Mouse (Mus musculus) hindbrain, embryonic 16.5 days (tissue): ENCODE data around the gene Pbx2. TPM values are rescaled to one million over a fixed set of nuclear protein-coding genes. Genes with fewer than 3 reads are reported as not detected.

ENCODE experiments used
- ATAC-seq: fragments of 200-750 bp; cut with Nextera tagmentation; 2 replicates; pipeline ENCODE4 v1.8.0; 2017; ENCODE audit warnings: moderate TSS enrichment, moderate library complexity
- H3K27ac ChIP-seq: fragments of 300-500 bp; sonication (generic); 2 replicates; pipeline ENCODE4 v1.5.1; 2014; ENCODE audit warnings: low read depth, mild to moderate bottlenecking, control low read depth, low read length, moderate library complexity
- H3K27me3 ChIP-seq: fragments of 300-500 bp; sonication (generic); replicated peaks from 2 replicates; pipeline ENCODE4 v1.6.1; 2014; ENCODE audit warnings: low read length; ENCODE audit not compliant: control insufficient read depth, insufficient read depth
- H3K36me3 ChIP-seq: fragments of 300-500 bp; sonication (generic); 2 replicates; pipeline ENCODE4 v1.6.1; 2014; ENCODE audit warnings: mild to moderate bottlenecking, low read length, moderate library complexity, mixed read lengths; ENCODE audit not compliant: control insufficient read depth, insufficient read depth
- H3K4me1 ChIP-seq: fragments of 300-500 bp; sonication (generic); 2 replicates; pipeline ENCODE4 v1.6.1; 2014; ENCODE audit warnings: low read depth, low read length; ENCODE audit not compliant: control insufficient read depth, insufficient read depth
- H3K4me2 ChIP-seq: fragments of 300-500 bp; sonication (generic); 2 replicates; pipeline ENCODE4 v1.6.1; 2014; ENCODE audit warnings: mild to moderate bottlenecking, low read length, control low read depth, moderate library complexity
- H3K4me3 ChIP-seq: fragments of 300-500 bp; sonication (generic); 2 replicates; pipeline ENCODE4 v1.5.1; 2014; ENCODE audit warnings: mild to moderate bottlenecking, low read length, control low read depth, moderate library complexity
- H3K9ac ChIP-seq: fragments of 300-500 bp; sonication (generic); 2 replicates; pipeline ENCODE4 v1.6.1; 2014; ENCODE audit warnings: low read depth, mild to moderate bottlenecking, control low read depth, low read length, moderate library complexity
- H3K9me3 ChIP-seq: fragments of 300-500 bp; sonication (generic); 2 replicates; pipeline ENCODE4 v1.6.1; 2014; ENCODE audit warnings: mild to moderate bottlenecking, low read length, moderate library complexity; ENCODE audit not compliant: control insufficient read depth
- WGBS: fragments of 180-500 bp; shearing (Covaris S2); extraction: QIAGEN DNeasy Blood & Tissue Kit; methylation state at CpG from one replicate; pipeline ENCODE4 v1.1.7; 2014; 5-methylcytosine and 5-hydroxymethylcytosine counted together
- polyA plus RNA-seq: library from polyadenylated mRNA; unstranded; fragments of >200 nt; fragmentation: Nextera tagmentation; extraction: Ambion mirVana; gene quantifications from 2 replicates; pipeline ENCODE4 v1.2.1, GENCODE M21; 2015

Pbx2 gene
- polyA plus RNA-seq, 1 experiment from 2014 or later = 7.3 TPM

DNA sequence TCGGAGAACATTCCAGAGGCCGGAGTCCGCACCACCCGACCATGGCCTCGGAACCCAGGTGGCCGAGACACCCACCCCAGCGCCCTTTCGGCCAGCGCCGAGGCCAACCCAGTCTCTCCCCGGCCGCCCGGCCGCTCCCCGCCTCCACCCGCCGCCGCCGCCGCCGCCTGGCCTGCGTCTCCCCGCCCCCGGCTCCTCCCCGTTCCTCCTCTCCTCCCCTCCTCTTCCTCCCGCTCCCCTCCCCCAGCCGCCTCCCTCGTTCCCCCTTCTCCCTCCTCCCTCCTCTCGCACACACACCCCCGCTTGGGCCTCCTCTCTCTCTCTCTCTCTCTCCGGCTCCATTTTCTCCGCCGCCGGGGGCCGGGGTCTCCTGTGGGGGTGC lies 919 bp downstream of the Pbx2 start:
- Histone ChIP-seq H3K4me3 (peak overlapping the region; percentile 89), H3K9ac (peak overlapping the region; percentile 98), H3K4me1 (peaks cover 30% of the 10 kb centered on the region), H3K27ac (peak overlapping the region; percentile 99), H3K27me3 (no peaks in the 10 kb centered on the region), H3K36me3 (peaks cover 5% of the 10 kb centered on the region), H3K4me2 (peak overlapping the region; percentile 69), H3K9me3 (no peaks in the 10 kb centered on the region)
- ATAC-seq = peak; percentile 26; the same call in 1 of the 2 replicates
- under 1% methylated on average over 23 of the region's 35 CpGs for WGBS

DNA sequence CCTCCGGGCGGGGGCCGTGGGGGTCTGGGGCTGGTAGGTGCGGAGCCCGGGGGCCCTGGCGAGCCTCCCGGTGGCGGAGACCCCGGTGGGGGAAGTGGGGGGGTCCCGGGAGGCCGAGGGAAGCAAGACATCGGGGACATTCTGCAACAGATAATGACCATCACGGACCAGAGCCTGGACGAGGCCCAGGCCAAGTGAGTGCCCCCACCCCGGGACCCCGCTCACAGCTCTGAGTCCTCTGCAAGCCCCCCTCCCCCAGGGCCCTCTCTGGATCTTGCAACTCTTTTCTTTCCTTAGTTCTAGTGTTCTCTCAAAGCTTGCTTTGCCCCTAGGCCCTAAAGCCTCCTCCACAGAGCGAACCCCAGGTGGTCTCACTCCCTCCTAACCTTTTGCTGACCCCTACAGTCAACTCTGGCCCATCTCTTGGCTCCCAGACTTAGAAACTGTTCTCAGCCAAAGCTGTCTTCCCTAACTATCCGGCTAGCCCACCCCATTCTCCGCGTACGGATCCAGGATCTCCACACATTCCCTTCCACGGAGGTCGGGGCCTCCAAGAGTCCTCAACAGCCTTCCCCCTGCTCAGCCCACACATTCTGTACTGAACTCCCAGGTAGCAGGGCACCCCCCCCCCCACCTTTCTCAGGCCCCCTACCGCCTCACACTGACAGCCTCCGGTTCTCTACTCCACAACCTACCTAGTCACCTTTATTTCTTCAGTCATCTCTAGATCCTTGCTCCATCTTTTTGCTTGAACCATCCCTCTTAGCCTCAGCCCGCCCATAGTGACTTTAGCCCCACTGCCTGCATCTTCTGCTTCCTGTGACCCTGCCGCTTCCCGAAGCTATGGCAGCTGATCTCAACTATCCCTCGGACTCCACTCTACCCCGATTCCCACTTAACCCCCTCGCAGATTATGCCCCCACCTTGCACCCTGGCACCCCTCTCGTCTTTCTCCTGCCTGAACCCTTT lies 1.8 kb downstream of the Pbx2 start:
- 2% methylated on average over 29 of the region's 32 CpGs for WGBS
- Histone ChIP-seq H3K9ac (peak overlapping the region; percentile 98), H3K36me3 (peaks cover 5% of the 10 kb centered on the region), H3K4me2 (peak overlapping the region; percentile 69), H3K9me3 (no peaks in the 10 kb centered on the region), H3K4me1 (peaks cover 30% of the 10 kb centered on the region), H3K27ac (peak overlapping the region; percentile 99), H3K27me3 (no peaks in the 10 kb centered on the region), H3K4me3 (peak overlapping the region; percentile 89)
- peak; percentile 32 for ATAC-seq

DNA sequence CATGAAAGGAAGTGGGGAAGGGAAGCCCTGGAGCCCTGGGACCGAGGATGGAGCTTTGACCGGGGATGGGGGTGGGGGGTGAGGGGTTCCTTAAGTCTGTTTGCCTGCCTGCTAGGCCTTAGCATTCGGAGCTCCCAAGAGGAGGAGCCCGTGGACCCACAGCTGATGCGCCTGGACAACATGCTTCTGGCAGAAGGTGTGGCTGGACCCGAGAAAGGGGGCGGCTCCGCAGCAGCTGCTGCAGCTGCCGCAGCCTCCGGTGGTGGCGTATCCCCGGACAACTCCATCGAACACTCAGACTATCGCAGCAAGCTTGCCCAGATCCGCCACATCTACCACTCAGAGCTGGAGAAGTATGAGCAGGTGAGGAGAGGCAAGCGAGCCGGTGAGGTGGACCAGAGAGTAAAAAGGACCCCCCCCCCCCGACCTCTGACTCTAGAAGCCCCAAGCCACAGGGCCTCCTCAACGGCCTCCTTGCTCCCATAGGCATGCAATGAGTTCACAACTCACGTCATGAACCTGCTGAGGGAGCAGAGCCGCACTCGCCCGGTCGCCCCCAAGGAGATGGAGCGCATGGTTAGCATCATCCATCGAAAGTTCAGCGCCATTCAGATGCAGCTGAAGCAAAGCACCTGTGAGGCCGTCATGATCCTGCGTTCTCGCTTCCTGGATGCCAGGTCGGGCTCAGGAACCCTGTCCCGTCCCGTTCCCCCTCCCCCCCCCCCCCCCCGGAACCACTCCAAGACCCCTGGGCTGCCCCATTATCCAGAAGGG lies 2.9 kb downstream of the Pbx2 start:
- ATAC-seq = 0 out of 2 replicates have a peak, but pooled peaks have one; percentile 1
- H3K27me3 ChIP-seq = no peaks in the 10 kb centered on the region
- 42% methylated on average over 31 of the region's 34 CpGs for WGBS
- H3K9me3 ChIP-seq = no peaks in the 10 kb centered on the region
- H3K4me3 ChIP-seq = peak overlapping the region; percentile 89
- H3K9ac ChIP-seq = peak overlapping the region; percentile 98
- H3K4me2 ChIP-seq = peak overlapping the region; percentile 69
- peaks cover 5% of the 10 kb centered on the region for H3K36me3 ChIP-seq
- peak overlapping the region; percentile 99 for H3K27ac ChIP-seq
- H3K4me1 ChIP-seq = peaks cover 25% of the 10 kb centered on the region

DNA sequence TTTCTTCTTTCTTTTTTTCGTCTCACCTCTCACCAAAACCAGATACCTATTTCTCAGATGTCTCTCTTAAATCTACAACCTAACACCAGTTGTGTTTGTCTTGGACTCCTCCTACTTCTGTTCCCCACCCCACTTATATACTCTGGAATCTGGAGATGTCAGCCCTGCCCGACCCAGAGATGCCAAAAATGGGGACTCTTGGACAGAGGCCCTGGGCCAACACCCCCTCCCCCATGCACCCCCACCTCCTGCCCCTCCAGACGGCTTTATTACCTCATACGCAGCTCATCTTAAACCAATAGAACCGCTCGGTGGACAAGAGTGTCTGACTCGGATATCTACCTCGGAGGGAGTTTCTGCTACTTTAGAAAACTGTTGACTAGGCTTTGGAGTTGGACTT lies 5.0 kb downstream of the Pbx2 start:
- H3K4me2 ChIP-seq = no peak overlapping the region
- ATAC-seq = no peak
- WGBS = 82% methylated on average over 8 of the region's 8 CpGs

DNA sequence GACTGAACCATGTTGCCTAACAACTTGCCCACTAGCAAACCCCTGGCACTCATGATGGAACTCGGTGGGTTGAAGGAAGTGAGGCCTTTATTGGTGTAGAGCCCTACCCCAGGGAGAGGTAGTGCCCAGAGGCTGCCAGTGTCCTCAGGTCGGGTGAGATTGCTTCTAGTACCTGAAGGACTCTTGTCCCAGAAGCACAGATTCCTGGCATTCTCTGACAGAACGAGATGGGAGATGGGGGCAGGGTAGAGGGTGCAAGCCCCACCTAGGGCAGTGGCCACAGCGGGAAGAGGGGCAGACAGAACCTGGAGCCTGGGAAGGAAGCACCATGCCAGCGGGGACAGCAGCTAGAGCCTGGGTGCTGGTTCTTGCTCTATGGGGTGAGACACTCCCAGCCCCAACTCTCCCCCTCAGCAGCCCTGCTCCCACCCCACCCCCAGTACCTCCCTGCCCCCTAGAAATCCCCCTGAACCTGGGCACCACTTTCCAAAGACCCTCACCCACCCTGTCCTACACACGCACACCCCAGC lies 6.6 kb downstream of the Pbx2 start, which contains the start of gene Ager:
Ager (plus strand) TSS at position 297 of the 530 bp plus-strand sequence.
- peaks cover 12% of the 10 kb centered on the region for H3K36me3 ChIP-seq
- WGBS = 22% methylated on average over 6 of the region's 6 CpGs
- no peak within 1 kb of the TSS for H3K4me2 ChIP-seq
- ATAC-seq = no peak
- H3K4me1 ChIP-seq = peaks cover 20% of the 10 kb centered on the region
- H3K27me3 ChIP-seq = no peaks in the 10 kb centered on the region
- no peak within 1 kb of the TSS; the same call in 1 of the 2 replicates for H3K9ac ChIP-seq
- H3K4me3 ChIP-seq = no peak within 1 kb of the TSS
- H3K27ac ChIP-seq = no peak within 1 kb of the TSS
- no peaks in the 10 kb centered on the region for H3K9me3 ChIP-seq

More for the DNA sequence above, 5.0 kb downstream of the Pbx2 start:
- Histone ChIP-seq H3K36me3 (peaks cover 12% of the 10 kb centered on the region), H3K9me3 (no peaks in the 10 kb centered on the region), H3K27me3 (no peaks in the 10 kb centered on the region), H3K9ac (no peak overlapping the region), H3K4me1 (peaks cover 18% of the 10 kb centered on the region), H3K27ac (no peak overlapping the region), H3K4me3 (no peak overlapping the region)

DNA sequence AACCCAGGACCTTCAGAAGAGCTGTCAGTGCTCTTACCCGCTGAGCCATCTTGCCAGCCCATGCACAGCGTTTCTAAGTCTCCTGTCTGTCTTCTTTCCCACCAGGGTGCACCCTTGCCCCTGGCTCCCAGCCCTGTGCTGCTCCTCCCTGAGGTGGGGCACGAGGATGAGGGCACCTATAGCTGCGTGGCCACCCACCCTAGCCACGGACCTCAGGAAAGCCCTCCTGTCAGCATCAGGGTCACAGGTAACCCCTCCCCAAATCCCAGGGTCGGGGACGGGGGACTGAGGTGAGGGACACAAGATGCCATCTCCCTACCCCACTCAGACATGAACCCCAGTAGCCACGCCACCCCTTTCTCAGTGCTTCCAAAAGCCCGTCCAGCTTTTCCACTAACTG lies 8.8 kb downstream of the Pbx2 start:
- Histone ChIP-seq H3K9ac (no peak overlapping the region), H3K27ac (no peak overlapping the region), H3K27me3 (no peaks in the 10 kb centered on the region), H3K9me3 (no peaks in the 10 kb centered on the region), H3K4me2 (no peak overlapping the region), H3K4me1 (peaks cover 13% of the 10 kb centered on the region), H3K4me3 (no peak overlapping the region), H3K36me3 (peaks cover 12% of the 10 kb centered on the region)
- ATAC-seq = no peak
- 77% methylated on average over 9 of the region's 9 CpGs for WGBS

DNA sequence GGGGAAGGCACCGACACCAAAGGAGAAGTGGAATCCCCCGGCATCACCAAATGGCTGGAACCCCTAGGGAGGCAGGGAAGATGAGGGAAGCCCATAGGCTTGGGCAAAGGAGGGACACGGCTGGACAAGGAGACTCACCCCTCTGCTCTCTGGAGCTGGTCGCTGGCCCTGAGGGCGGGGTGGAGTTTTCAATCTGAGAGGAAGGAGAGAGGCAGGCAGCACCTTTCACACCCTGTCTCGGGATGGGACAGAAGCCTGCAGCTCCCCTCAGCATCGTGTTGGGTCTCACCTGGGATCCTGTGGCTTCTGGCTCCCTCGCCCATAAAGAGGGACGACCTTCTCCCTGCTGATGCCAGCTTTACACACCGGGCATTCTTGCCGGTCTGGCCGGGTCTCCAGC lies 10.7 kb downstream of the Pbx2 start:
- Histone ChIP-seq H3K27me3 (no peaks in the 10 kb centered on the region), H3K4me1 (peaks cover 20% of the 10 kb centered on the region), H3K9ac (peak overlapping the region; percentile 19; the same call in 1 of the 2 replicates), H3K4me2 (no peak overlapping the region), H3K9me3 (no peaks in the 10 kb centered on the region), H3K27ac (no peak overlapping the region), H3K4me3 (0 out of 2 replicates have a peak overlapping the region, but pooled peaks have one; percentile 65), H3K36me3 (peaks cover 7% of the 10 kb centered on the region)
- 89% methylated on average over 12 of the region's 12 CpGs for WGBS
- no peak for ATAC-seq

DNA sequence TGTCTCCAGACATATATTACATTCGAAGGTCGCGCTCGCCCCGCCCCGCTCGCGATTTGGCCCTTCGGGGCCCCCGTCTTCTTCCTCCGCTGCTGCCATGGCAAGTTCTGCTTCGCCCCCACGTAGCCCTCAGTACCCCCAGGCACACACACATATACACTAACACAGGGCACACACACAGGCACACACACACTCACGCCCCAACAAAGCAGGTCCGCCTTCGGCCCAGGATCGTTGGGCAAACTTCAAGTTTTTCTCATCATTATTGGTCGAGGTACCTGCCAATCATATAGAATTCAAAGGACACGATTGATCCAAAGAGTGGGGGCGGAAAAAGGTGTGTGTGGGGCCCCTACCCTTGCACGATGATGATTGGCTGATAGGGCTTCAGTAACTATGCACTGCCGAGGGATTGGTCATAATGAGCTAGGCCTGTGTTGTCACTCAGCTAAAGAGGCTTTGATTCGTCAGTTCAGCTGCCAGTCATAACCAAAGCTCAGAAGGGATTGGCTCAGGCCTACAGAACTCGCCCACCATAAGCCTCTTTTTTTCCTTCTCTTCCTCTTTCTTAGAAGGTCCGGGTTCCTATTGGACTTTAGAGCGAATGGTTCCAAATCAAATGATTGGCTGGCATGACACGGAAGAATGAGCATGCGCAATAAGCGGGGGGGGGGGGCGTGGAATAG lies 12.5 kb downstream of the Pbx2 start, which contains the start of gene Rnf5:
Rnf5 (minus strand) TSS at position 316 of the 686 bp plus-strand sequence.
- Histone ChIP-seq H3K36me3 (peaks cover 7% of the 10 kb centered on the region), H3K4me2 (peak within 1 kb of the TSS; percentile 91), H3K9me3 (no peaks in the 10 kb centered on the region), H3K27ac (peak within 1 kb of the TSS; percentile 86), H3K9ac (peak within 1 kb of the TSS; percentile 78), H3K4me3 (peak within 1 kb of the TSS; percentile 65), H3K4me1 (peaks cover 32% of the 10 kb centered on the region), H3K27me3 (no peaks in the 10 kb centered on the region)
- ATAC-seq = peak; percentile 95
- WGBS = under 1% methylated on average over 30 of the region's 30 CpGs
